Mouse (Mus musculus): ENCODE data around the gene Gm49358. TPM values are rescaled to one million over a fixed set of nuclear protein-coding genes. Genes with fewer than 3 reads are reported as not detected.

Gm49358 gene
- polyA plus RNA-seq, 1 experiment from 2014 or later, result not detected

- Histone ChIP-seq H3K4me1 (replicated peaks) (peaks cover 4% of the 10 kb centered on the region; the same call in 1 of the 2 replicates), H3K9me3 (no peaks in the 10 kb centered on the region), H3K9ac (no peak overlapping the region), H3K36me3 (no peaks in the 10 kb centered on the region), H3K27me3 (no peaks in the 10 kb centered on the region), H3K4me3 (no peak overlapping the region), H3K27ac (no peak overlapping the region), H3K4me2 (no peak overlapping the region)
- ATAC-seq (ENCODE audit: low FRiP score), result no peak
- WGBS, result 92% methylated on average over 3 of the region's 3 CpGs
Measured at GRCm38 (mm10) chr10:86853433-86853832, 89.7 kb downstream of the Gm49358 start.

GRCm38 (mm10) chr10:86860396-86860795, 96.6 kb downstream of the Gm49358 start:
- H3K27ac ChIP-seq, result no peak overlapping the region
- no peaks in the 10 kb centered on the region for H3K27me3 ChIP-seq
- H3K4me3 ChIP-seq, result no peak overlapping the region
- no peaks in the 10 kb centered on the region for H3K9me3 ChIP-seq
- no peak overlapping the region for H3K4me2 ChIP-seq
- no peak for ATAC-seq (ENCODE audit: low FRiP score)
- H3K36me3 ChIP-seq, result no peaks in the 10 kb centered on the region
- no peaks in the 10 kb centered on the region for H3K4me1 ChIP-seq (replicated peaks)
- WGBS, result 81% methylated on average over 4 of the region's 4 CpGs
- no peak overlapping the region for H3K9ac ChIP-seq

- H3K4me3 ChIP-seq, result no peak overlapping the region
- H3K9me3 ChIP-seq, result no peaks in the 10 kb centered on the region
- H3K4me2 ChIP-seq, result no peak overlapping the region
- H3K4me1 ChIP-seq (replicated peaks), result no peaks in the 10 kb centered on the region
- no peaks in the 10 kb centered on the region for H3K27me3 ChIP-seq
- 89% methylated on average over 6 of the region's 6 CpGs for WGBS
- no peak for ATAC-seq (ENCODE audit: low FRiP score)
- no peak overlapping the region for H3K27ac ChIP-seq
- no peaks in the 10 kb centered on the region for H3K36me3 ChIP-seq
- no peak overlapping the region for H3K9ac ChIP-seq
Measured at GRCm38 (mm10) chr10:86862496-86862895, 98.7 kb downstream of the Gm49358 start.

GRCm38 (mm10) chr10:86863429-86863828, 99.7 kb downstream of the Gm49358 start:
- H3K4me1 ChIP-seq (replicated peaks), result no peaks in the 10 kb centered on the region
- no peak overlapping the region for H3K9ac ChIP-seq
- ATAC-seq (ENCODE audit: low FRiP score), result no peak

GRCm38 (mm10) chr10:86872121-86872520, 108.3 kb downstream of the Gm49358 start:
- Histone ChIP-seq H3K4me3 (no peak overlapping the region), H3K9ac (no peak overlapping the region), H3K36me3 (no peaks in the 10 kb centered on the region), H3K27me3 (no peaks in the 10 kb centered on the region), H3K4me1 (replicated peaks) (no peaks in the 10 kb centered on the region), H3K27ac (no peak overlapping the region), H3K9me3 (no peaks in the 10 kb centered on the region), H3K4me2 (no peak overlapping the region)
- 89% methylated on average over 7 of the region's 7 CpGs for WGBS
- ATAC-seq (ENCODE audit: low FRiP score), result no peak

More at GRCm38 (mm10) chr10:86863429-86863828, 99.7 kb downstream of the Gm49358 start:
- Histone ChIP-seq H3K4me3 (no peak overlapping the region), H3K36me3 (no peaks in the 10 kb centered on the region), H3K27ac (no peak overlapping the region), H3K9me3 (no peaks in the 10 kb centered on the region), H3K4me2 (no peak overlapping the region), H3K27me3 (no peaks in the 10 kb centered on the region)
- 92% methylated on average over 6 of the region's 6 CpGs for WGBS

- Histone ChIP-seq H3K9me3 (no peaks in the 10 kb centered on the region), H3K4me2 (no peak overlapping the region), H3K36me3 (no peaks in the 10 kb centered on the region), H3K27me3 (no peaks in the 10 kb centered on the region), H3K4me3 (no peak overlapping the region), H3K4me1 (replicated peaks) (no peaks in the 10 kb centered on the region), H3K9ac (no peak overlapping the region), H3K27ac (no peak overlapping the region)
- 78% methylated on average over 5 of the region's 5 CpGs for WGBS
- ATAC-seq (ENCODE audit: low FRiP score), result no peak
Measured at GRCm38 (mm10) chr10:86872591-86872990, 108.8 kb downstream of the Gm49358 start.

- Histone ChIP-seq H3K27ac (no peak overlapping the region), H3K9me3 (no peaks in the 10 kb centered on the region), H3K4me2 (no peak overlapping the region), H3K9ac (no peak overlapping the region), H3K36me3 (no peaks in the 10 kb centered on the region), H3K4me1 (replicated peaks) (0 out of 2 replicates have a peak, but pooled peaks cover 4% of the 10 kb centered on the region), H3K27me3 (no peaks in the 10 kb centered on the region), H3K4me3 (no peak overlapping the region)
- ATAC-seq (ENCODE audit: low FRiP score), result no peak
- 87% methylated on average over 7 of the region's 7 CpGs for WGBS
Measured at GRCm38 (mm10) chr10:86878721-86879120, 114.9 kb downstream of the Gm49358 start.

- H3K9me3 ChIP-seq, result no peaks in the 10 kb centered on the region
- no peaks in the 10 kb centered on the region for H3K27me3 ChIP-seq
- no peaks in the 10 kb centered on the region for H3K36me3 ChIP-seq
- ATAC-seq (ENCODE audit: low FRiP score), result no peak
- no peak overlapping the region for H3K4me2 ChIP-seq
- WGBS, result 59% methylated on average over 5 of the region's 5 CpGs
- H3K4me1 ChIP-seq (replicated peaks), result 0 out of 2 replicates have a peak, but pooled peaks cover 4% of the 10 kb centered on the region
- H3K27ac ChIP-seq, result no peak overlapping the region
- H3K9ac ChIP-seq, result no peak overlapping the region
- no peak overlapping the region for H3K4me3 ChIP-seq
Measured at GRCm38 (mm10) chr10:86880071-86880806, 116.5 kb downstream of the Gm49358 start.

GRCm38 (mm10) chr10:86881448-86881847, 117.7 kb downstream of the Gm49358 start:
- Histone ChIP-seq H3K4me3 (no peak overlapping the region), H3K4me2 (no peak overlapping the region), H3K27ac (no peak overlapping the region), H3K27me3 (no peaks in the 10 kb centered on the region), H3K9me3 (no peaks in the 10 kb centered on the region), H3K9ac (no peak overlapping the region), H3K36me3 (no peaks in the 10 kb centered on the region), H3K4me1 (replicated peaks) (0 out of 2 replicates have a peak, but pooled peaks cover 4% of the 10 kb centered on the region)
- no peak for ATAC-seq (ENCODE audit: low FRiP score)

Other genes with a start within 250 kb of the Gm49358 start
- 342 and 354 TPM in 2 replicates for gene Hsp90b1, start 58.5 kb upstream of the Gm49358 start, polyA plus RNA-seq (2015; fragmentation: Nextera tagmentation; extraction: Ambion mirVana)
- gene Ttc41, start 58.2 kb upstream of the Gm49358 start, polyA plus RNA-seq (2015; fragmentation: Nextera tagmentation; extraction: Ambion mirVana), result 3.1 and 3.2 TPM in 2 replicates
- 8.6 and 9.2 TPM in 2 replicates for gene Nt5dc3, start 15.0 kb downstream of the Gm49358 start, polyA plus RNA-seq (2015; fragmentation: Nextera tagmentation; extraction: Ambion mirVana)
- 0.06 and 0.31 TPM in 2 replicates for gene Stab2, start 244.1 kb downstream of the Gm49358 start, polyA plus RNA-seq (2015; fragmentation: Nextera tagmentation; extraction: Ambion mirVana)